Mouse (Mus musculus) T-helper 17 cell (primary cell): ENCODE results near the gene Tapbp.

Experiments
- in situ Hi-C, 2 experiments: fragments of 300-600 bp; cut with MboI, MseI; formaldehyde crosslinking; loops; 1 replicate in 1 of 2; 2 replicates in 1 of 2; pipeline ENCODE4 v1.15.1; 2025; ENCODE audit warnings: high pct_unique_total_duplicates in 2 of 2

Tapbp gene

GRCm38 (mm10) chr17:33959135-33959534, 43.4 kb downstream of the Tapbp start:
- in situ Hi-C loops: no loop called here

- in situ Hi-C loops: loop anchor here in 1 of 2 experiments (5.0 kb wide), 1 partner anchor 808 kb away; no protein-coding TSS in a partner anchor
These were observed 44.2 kb downstream of the Tapbp start for GRCm38 (mm10) chr17:33959948-33960347.

DNA sequence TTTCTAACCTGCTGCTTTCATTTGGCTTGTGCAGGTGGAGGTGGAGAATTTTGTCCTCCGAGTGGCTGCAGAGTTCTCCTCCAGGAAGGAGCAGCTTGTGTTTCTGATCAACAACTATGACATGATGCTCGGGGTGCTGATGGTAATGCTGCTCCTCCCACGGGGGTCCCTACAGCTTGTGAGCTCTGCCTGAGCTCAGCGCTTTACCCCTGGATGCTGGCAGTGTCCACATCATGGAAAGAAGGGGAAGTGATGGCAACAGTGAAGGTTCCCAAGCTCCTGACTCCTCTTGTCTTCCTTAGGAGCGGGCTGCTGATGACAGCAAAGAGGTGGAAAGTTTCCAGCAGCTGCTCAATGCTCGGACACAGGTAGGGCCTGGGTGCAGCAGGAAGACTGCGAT, 47.2 kb downstream of the Tapbp start:
- in situ Hi-C loops: loop anchor here in 1 of 2 experiments (5.0 kb wide), 1 partner anchor 811 kb away; no protein-coding TSS in a partner anchor

DNA sequence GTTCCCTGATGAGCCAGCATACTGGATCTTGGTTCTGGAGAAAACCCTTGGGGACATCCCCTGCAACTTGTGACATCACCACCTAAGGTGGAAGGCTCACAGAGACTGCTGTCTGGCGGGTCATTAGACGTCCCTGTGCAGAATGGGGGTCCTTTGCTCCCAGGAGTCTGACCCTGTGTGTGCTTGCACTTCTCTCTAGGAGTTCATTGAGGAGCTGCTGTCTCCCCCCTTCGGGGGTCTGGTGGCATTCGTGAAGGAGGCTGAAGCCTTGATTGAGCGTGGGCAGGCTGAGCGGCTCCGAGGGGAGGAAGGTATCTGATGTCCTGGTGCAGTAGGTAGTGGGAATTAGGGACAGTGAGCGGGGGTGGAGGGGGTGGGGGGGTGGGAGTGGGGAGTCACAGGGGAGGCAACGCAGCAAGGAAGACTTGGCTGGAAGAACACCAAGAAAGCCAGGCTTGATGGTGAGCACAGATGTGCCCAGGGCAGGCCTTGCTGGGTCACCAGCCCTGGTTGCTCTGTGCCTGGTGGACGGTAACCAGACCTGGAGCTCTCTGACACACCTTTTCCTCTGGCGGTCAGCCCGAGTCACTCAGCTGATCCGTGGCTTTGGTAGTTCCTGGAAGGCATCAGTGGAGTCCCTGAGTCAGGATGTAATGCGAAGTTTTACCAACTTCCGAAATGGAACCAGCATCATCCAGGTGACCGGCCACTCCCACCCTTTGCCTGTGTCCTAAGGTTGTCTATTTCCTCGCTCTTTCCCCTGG, 49.6 kb downstream of the Tapbp start:
- in situ Hi-C loops: no loop called here

DNA sequence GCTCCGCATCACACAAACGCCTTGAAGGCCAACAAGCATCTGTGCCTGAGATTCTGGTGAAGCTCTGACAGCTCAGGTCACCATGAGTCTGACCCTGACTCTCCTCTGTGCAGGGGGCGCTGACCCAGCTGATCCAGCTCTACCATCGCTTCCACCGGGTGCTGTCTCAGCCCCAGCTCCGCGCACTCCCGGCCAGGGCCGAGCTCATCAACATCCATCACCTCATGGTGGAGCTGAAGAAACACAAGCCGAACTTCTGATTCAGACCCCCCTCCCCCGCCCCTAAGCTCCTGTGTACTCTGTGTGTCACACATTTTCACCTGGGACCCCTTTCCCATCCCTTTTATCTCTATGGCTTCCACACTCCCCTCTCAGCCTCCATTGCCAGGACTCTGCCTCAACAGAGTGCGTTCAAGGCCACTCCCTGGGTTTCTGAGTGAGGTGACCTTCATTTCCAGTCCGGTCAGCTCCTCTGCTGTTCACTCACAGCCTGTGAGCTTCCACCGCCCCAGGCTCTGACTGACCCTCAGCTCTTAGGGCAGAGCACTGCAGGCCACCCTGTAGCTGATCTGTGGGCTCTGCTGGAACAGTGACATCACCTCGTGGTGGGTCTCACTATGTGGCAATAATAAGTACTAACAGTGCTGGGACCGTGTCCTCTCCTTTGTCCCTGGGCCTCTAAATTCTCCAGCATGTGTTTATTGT, 50.3 kb downstream of the Tapbp start:
- in situ Hi-C loops: no loop called here

- in situ Hi-C loops: no loop called here
These were observed 52.8 kb downstream of the Tapbp start for GRCm38 (mm10) chr17:33968489-33968888.

DNA sequence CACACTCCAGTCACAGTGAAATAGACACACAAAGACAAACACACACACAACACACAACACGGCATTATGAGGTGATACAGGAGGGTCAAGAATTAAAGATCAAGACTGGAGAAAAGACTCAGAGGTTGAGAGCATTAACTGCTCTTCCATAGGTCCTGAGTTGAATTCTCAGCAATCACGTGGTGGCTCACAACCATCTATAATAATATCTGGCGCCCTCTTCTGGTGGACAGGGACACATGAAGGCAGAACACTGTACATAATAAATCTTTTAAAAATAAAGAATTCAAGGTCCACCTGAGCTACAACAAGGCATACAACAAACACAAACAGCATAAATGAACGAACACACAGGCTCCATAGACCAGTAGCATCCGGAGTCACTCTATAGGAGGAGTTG, 53.2 kb downstream of the Tapbp start:
- in situ Hi-C loops: no loop called here

GRCm38 (mm10) chr17:33969394-33969793, 53.7 kb downstream of the Tapbp start:
- in situ Hi-C loops: no loop called here

DNA sequence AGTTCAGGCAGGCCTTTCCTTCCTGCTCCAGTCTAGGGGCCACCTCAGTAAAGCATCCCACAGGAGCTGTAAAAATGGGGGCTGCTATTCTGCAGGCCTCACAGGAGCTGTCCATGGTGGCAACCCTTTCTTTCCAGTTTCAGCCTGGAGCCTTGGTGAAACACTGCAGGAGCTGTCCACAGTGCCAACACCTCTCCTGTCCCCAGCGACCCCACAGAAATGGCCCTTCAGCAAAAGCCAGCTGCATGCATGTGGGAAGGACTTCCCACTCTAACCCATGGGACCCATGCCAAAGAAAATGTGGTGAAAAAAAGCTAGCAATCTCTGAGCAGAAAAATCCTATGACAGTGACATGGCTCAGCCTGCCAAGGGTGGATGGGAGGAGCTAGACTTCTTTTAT, 57.0 kb downstream of the Tapbp start:
- in situ Hi-C loops: no loop called here

DNA sequence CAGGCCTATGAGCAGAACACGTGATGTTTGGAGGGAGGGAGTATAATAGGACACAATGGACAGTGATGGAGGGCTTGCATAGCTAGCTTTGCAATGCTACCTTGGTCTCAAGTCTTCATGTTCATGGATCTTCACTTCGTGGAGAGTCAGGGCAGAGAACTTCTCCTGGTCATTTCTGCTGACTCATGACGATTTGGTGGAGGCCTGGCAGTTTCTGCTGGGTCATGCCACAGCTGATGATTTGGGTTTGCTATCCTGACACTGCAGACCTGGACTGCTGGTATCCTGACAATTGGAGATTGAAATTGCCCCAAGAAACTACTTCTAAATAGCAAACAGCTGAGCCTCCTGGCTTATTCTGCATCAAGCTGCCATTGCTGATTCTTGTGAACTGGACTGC, 57.9 kb downstream of the Tapbp start:
- in situ Hi-C loops: no loop called here

GRCm38 (mm10) chr17:33977861-33978557, 62.3 kb downstream of the Tapbp start:
- in situ Hi-C loops: loop anchor here in 1 of 2 experiments (25.0 kb wide), 1 partner anchor 1409 kb away; the partner anchor contains the start of gene H2-Q4

DNA sequence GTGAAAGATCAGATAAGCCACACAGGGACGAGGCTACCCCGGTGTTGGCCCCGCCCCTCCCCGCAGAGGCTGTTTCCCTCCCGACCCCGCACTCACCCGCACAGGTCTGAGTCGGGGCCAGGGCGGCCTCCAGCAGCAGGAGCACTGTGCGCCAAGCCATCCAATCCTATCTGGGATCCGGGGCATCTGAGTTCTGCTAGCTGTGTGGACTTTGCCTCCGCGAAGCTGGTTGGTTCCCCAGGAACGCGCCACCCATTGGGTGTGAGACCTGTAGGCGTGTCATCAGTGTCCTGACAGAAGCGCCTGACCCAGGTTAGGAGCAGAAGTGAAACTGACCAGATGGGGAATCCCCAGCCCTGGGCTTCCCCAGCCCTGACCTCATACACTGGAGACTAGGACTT, 62.9 kb downstream of the Tapbp start:
- in situ Hi-C loops: loop anchor here in 1 of 2 experiments (25.0 kb wide), 1 partner anchor 1409 kb away; the partner anchor contains the start of gene H2-Q4
